Mouse (Mus musculus): ENCODE results near the gene Camkk1. TPM values are rescaled to one million over a fixed set of nuclear protein-coding genes. Genes with fewer than 3 reads are reported as not detected.

The Camkk1 gene
- polyA plus RNA-seq, 1 experiment from 2014 or later: 14.0 TPM

DNA sequence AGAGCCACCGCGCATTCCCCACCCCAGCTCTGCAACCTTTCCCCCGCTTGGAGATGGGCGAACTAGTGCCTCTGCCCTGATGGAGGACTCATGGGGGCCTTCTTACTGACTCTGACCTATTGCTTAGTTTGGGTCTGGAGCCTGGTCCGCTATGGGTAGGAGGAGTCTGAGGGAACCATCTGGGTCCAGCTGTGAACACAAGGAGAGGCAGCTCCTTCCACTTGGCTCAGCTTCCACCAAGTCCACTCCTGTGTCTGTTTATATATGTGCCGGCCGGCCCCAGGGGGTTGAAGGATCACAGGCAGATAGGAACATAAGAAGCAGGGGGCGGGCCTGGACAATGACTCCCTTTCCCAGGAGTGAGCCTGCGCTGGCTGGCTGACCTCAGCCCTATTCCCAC lies 26.8 kb upstream of the Camkk1 start:
- Histone ChIP-seq H3K4me3 (ENCODE audit: low read depth, low read length) (no peak overlapping the region), H3K4me1 (ENCODE audit: control insufficient read depth, insufficient read depth, low read length) (no peaks in the 10 kb centered on the region), H3K9me3 (ENCODE audit: control insufficient read depth, low read length) (no peaks in the 10 kb centered on the region), H3K36me3 (ENCODE audit: control insufficient read depth, insufficient read depth, low read length) (no peaks in the 10 kb centered on the region), H3K4me2 (ENCODE audit: low read depth, low read length) (no peak overlapping the region), H3K27ac (ENCODE audit: low read depth, low read length) (no peak overlapping the region), H3K9ac (replicated peaks; ENCODE audit: low read depth, low read length) (no peak overlapping the region), H3K27me3 (ENCODE audit: control insufficient read depth, insufficient read depth, low read length) (no peaks in the 10 kb centered on the region)
- WGBS: 62% methylated on average over 9 of the region's 9 CpGs
- ATAC-seq (ENCODE audit: low read depth): no peak

DNA sequence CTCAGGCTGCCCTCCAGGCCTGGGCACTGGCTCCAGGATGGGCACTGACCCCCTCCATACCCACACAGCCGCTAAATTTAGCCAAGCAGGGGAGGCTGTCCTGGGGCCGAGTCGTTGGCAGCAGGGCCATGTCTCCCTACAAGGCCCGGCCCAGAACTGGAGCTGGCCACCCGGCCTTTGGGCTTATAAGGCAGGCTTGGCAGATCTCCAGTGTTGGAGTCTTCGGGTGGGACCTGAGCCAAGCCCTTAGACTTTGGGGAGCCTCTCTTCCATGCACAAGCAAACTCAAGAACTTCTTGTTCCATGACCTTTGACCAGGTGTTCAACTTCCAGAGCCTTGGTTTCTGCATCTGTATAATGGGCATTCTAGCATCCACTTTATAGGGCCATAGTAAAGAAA lies 22.5 kb upstream of the Camkk1 start:
- H3K36me3 ChIP-seq (ENCODE audit: control insufficient read depth, insufficient read depth, low read length): no peaks in the 10 kb centered on the region

DNA sequence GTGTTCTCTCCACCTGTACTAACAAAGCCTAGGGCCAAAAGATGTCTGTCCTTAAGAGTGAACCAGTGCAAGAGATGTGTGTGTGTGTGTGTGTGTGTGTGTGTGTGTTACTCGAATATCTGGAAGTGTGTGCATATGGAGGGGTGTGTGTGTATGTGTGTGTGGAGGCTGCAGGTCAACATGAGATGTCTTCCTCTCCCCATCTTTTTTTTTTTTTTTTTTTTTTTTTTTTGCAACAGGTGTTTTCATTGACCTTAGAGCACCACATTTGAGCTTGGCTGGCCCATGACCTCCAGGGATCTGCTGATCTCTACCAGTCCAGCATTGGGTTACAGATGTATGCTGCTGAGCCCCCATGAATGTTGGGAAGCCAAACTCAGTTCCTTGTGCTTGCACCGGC lies 22.0 kb upstream of the Camkk1 start:
- no peaks in the 10 kb centered on the region for H3K27me3 ChIP-seq (ENCODE audit: control insufficient read depth, insufficient read depth, low read length)
- no peak overlapping the region for H3K4me3 ChIP-seq (ENCODE audit: low read depth, low read length)
- WGBS: 86% methylated on average over 2 of the region's 2 CpGs

More for the DNA sequence above, 22.5 kb upstream of the Camkk1 start:
- no peaks in the 10 kb centered on the region for H3K4me1 ChIP-seq (ENCODE audit: control insufficient read depth, insufficient read depth, low read length)
- ATAC-seq (ENCODE audit: low read depth): no peak
- no peak overlapping the region for H3K9ac ChIP-seq (replicated peaks; ENCODE audit: low read depth, low read length)
- 92% methylated on average over 6 of the region's 6 CpGs for WGBS
- no peak overlapping the region for H3K27ac ChIP-seq (ENCODE audit: low read depth, low read length)
- no peaks in the 10 kb centered on the region for H3K27me3 ChIP-seq (ENCODE audit: control insufficient read depth, insufficient read depth, low read length)
- no peak overlapping the region for H3K4me2 ChIP-seq (ENCODE audit: low read depth, low read length)
- H3K9me3 ChIP-seq (ENCODE audit: control insufficient read depth, low read length): no peaks in the 10 kb centered on the region
- H3K4me3 ChIP-seq (ENCODE audit: low read depth, low read length): no peak overlapping the region

DNA sequence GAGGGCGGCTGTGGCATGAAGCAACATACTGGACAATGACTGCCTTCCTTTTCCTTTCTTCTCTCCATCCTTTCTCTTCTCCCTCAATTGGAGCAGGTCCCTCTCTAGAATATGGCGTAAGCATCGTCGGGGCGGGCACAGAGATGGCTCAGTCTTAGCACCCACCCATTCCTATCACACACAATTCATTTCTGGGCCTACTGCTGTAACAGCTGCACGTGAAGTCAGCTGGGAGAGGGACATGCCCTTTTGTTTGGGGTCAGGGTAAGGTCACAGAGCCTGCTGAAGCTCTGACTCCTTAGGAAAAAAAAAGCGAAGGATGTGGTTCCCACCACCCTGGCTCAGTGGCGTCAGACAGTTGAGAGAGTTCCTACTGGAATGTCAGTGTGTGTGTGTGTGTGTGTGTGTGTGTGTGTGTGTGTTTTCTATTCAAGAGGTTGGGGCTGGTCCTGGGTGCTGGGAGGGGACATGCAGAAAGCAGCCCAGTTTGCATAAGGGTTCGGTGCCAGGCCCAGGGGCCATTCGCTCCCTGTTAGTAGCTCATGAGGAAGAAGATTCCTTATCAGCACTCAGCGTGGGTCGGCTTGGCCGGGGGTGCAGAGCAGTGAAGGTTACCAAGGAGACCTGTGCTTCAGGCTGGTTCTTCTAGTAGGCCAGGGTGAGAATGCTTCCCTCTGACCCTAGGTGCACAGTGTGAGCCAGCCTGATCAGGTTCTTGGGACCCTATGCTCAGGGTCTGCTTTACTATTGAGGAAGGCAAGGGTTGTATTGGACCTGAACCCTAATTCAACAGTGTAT lies 21.1 kb upstream of the Camkk1 start:
- Histone ChIP-seq H3K27me3 (ENCODE audit: control insufficient read depth, insufficient read depth, low read length) (no peaks in the 10 kb centered on the region), H3K4me2 (ENCODE audit: low read depth, low read length) (no peak overlapping the region), H3K4me3 (ENCODE audit: low read depth, low read length) (no peak overlapping the region), H3K4me1 (ENCODE audit: control insufficient read depth, insufficient read depth, low read length) (no peaks in the 10 kb centered on the region), H3K9ac (replicated peaks; ENCODE audit: low read depth, low read length) (no peak overlapping the region), H3K9me3 (ENCODE audit: control insufficient read depth, low read length) (no peaks in the 10 kb centered on the region), H3K36me3 (ENCODE audit: control insufficient read depth, insufficient read depth, low read length) (no peaks in the 10 kb centered on the region), H3K27ac (ENCODE audit: low read depth, low read length) (no peak overlapping the region)
- 74% methylated on average over 13 of the region's 13 CpGs for WGBS
- ATAC-seq (ENCODE audit: low read depth): no peak

More for the DNA sequence above, 22.0 kb upstream of the Camkk1 start:
- Histone ChIP-seq H3K9ac (replicated peaks; ENCODE audit: low read depth, low read length) (no peak overlapping the region), H3K9me3 (ENCODE audit: control insufficient read depth, low read length) (no peaks in the 10 kb centered on the region), H3K4me2 (ENCODE audit: low read depth, low read length) (no peak overlapping the region), H3K36me3 (ENCODE audit: control insufficient read depth, insufficient read depth, low read length) (no peaks in the 10 kb centered on the region), H3K27ac (ENCODE audit: low read depth, low read length) (no peak overlapping the region), H3K4me1 (ENCODE audit: control insufficient read depth, insufficient read depth, low read length) (no peaks in the 10 kb centered on the region)
- ATAC-seq (ENCODE audit: low read depth): no peak

DNA sequence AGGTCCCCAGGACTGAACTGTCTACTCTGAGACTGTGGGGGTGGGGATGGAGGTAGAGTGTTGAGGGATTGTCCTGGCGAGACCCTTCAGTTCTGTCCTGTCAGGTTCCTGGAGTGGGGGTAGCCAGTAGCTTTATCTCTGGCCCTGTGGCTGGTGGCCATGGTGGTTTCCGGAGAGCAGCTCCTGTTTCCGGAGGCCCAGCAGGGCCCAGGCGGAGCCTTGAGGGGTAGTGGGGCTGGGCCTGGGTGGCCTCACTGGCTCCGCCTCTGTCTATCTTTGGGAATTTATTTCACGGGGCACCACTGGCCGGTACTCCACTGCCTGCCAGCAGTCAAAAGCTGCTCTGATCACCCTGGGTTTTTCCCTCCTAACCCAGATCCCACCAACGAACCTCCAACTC lies 20.0 kb upstream of the Camkk1 start, which contains the start of gene P2rx1:
Gene P2rx1 (plus strand): TSS at position 333 of the 400 bp plus-strand sequence.
- Histone ChIP-seq H3K4me3 (ENCODE audit: low read depth, low read length) (no peak within 1 kb of the TSS), H3K4me1 (ENCODE audit: control insufficient read depth, insufficient read depth, low read length) (no peaks in the 10 kb centered on the region), H3K27ac (ENCODE audit: low read depth, low read length) (no peak within 1 kb of the TSS), H3K9ac (replicated peaks; ENCODE audit: low read depth, low read length) (no peak within 1 kb of the TSS), H3K36me3 (ENCODE audit: control insufficient read depth, insufficient read depth, low read length) (no peaks in the 10 kb centered on the region), H3K27me3 (ENCODE audit: control insufficient read depth, insufficient read depth, low read length) (no peaks in the 10 kb centered on the region), H3K4me2 (ENCODE audit: low read depth, low read length) (no peak within 1 kb of the TSS), H3K9me3 (ENCODE audit: control insufficient read depth, low read length) (no peaks in the 10 kb centered on the region)
- no peak for ATAC-seq (ENCODE audit: low read depth)
- WGBS: 48% methylated on average over 7 of the region's 8 CpGs

DNA sequence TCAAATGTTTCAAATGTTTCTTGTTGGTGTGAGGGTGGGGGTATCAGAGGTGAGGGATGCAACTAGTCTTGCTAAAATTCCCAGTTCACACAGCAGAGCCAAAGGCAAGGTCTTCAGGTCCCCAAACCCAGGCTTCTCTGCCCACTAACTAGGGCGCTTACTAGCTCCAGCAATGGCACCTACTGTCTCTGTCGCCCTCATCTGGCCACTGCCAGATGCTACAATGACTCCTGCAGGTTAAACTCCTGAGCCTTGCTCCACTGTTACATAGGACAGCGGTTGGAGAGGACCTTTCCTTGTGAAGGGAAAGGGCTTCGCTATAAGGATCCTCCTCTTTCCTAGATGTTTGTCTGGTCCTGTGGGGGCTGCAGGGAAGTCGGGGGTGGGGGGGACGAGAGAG lies 17.8 kb upstream of the Camkk1 start:
- H3K4me3 ChIP-seq (ENCODE audit: low read depth, low read length): no peak overlapping the region
- 16% methylated on average over 6 of the region's 6 CpGs for WGBS
- ATAC-seq (ENCODE audit: low read depth): no peak

DNA sequence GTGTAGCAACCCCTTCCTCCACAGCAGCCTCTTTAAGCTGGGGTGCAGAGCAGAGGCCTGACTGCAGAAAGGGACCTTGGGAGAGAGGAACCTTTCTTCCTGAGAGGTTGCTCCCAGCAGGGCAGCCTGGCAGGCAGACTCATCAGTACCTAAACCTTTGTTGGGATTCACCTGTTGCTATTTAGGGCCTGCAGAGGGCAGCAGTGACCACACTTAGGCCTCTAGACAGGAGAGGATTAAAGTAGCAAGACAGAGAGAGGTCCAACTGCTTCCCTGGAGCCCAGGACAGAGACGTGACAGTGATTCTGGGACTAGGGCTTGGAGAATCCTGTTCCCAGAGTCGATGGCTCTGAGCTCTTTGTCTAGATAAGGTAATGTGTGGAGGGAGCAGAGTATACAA lies 12.4 kb upstream of the Camkk1 start:
- H3K27ac ChIP-seq (ENCODE audit: low read depth, low read length): no peak overlapping the region
- no peaks in the 10 kb centered on the region for H3K4me1 ChIP-seq (ENCODE audit: control insufficient read depth, insufficient read depth, low read length)
- H3K4me3 ChIP-seq (ENCODE audit: low read depth, low read length): no peak overlapping the region
- no peaks in the 10 kb centered on the region for H3K9me3 ChIP-seq (ENCODE audit: control insufficient read depth, low read length)
- H3K4me2 ChIP-seq (ENCODE audit: low read depth, low read length): no peak overlapping the region
- ATAC-seq (ENCODE audit: low read depth): peak; percentile 69; the same call in 1 of the 2 replicates
- no peaks in the 10 kb centered on the region for H3K27me3 ChIP-seq (ENCODE audit: control insufficient read depth, insufficient read depth, low read length)
- WGBS: 6% methylated on average over 2 of the region's 2 CpGs
- no peak overlapping the region for H3K9ac ChIP-seq (replicated peaks; ENCODE audit: low read depth, low read length)
- no peaks in the 10 kb centered on the region for H3K36me3 ChIP-seq (ENCODE audit: control insufficient read depth, insufficient read depth, low read length)

More for the DNA sequence above, 17.8 kb upstream of the Camkk1 start:
- no peaks in the 10 kb centered on the region for H3K4me1 ChIP-seq (ENCODE audit: control insufficient read depth, insufficient read depth, low read length)
- H3K9ac ChIP-seq (replicated peaks; ENCODE audit: low read depth, low read length): no peak overlapping the region
- H3K36me3 ChIP-seq (ENCODE audit: control insufficient read depth, insufficient read depth, low read length): no peaks in the 10 kb centered on the region
- H3K27ac ChIP-seq (ENCODE audit: low read depth, low read length): no peak overlapping the region
- H3K27me3 ChIP-seq (ENCODE audit: control insufficient read depth, insufficient read depth, low read length): no peaks in the 10 kb centered on the region
- no peak overlapping the region for H3K4me2 ChIP-seq (ENCODE audit: low read depth, low read length)
- no peaks in the 10 kb centered on the region for H3K9me3 ChIP-seq (ENCODE audit: control insufficient read depth, low read length)

DNA sequence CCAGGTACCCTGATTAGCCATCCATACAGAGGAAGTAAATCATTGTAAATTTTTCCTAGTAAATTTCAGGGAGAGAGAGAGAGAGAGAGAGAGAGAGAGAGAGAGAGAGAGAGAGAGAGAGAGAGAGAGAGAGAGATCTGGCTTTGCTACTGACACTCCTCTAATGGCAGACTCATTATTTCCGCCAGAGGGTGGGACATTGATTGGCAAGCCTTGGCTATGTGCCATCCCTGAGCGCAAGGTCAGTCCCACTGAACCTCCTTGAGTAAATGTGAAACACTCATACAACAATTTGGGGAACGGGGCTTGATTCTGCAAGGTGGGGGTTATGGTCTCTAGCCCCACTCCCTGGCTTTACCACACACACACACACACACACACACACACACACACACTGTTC lies 11.7 kb upstream of the Camkk1 start:
- Histone ChIP-seq H3K4me1 (ENCODE audit: control insufficient read depth, insufficient read depth, low read length) (no peaks in the 10 kb centered on the region), H3K9me3 (ENCODE audit: control insufficient read depth, low read length) (no peaks in the 10 kb centered on the region), H3K27me3 (ENCODE audit: control insufficient read depth, insufficient read depth, low read length) (no peaks in the 10 kb centered on the region), H3K9ac (replicated peaks; ENCODE audit: low read depth, low read length) (no peak overlapping the region), H3K27ac (ENCODE audit: low read depth, low read length) (no peak overlapping the region), H3K36me3 (ENCODE audit: control insufficient read depth, insufficient read depth, low read length) (no peaks in the 10 kb centered on the region), H3K4me3 (ENCODE audit: low read depth, low read length) (no peak overlapping the region), H3K4me2 (ENCODE audit: low read depth, low read length) (no peak overlapping the region)
- no peak for ATAC-seq (ENCODE audit: low read depth)
- WGBS: 65% methylated on average over 3 of the region's 3 CpGs

DNA sequence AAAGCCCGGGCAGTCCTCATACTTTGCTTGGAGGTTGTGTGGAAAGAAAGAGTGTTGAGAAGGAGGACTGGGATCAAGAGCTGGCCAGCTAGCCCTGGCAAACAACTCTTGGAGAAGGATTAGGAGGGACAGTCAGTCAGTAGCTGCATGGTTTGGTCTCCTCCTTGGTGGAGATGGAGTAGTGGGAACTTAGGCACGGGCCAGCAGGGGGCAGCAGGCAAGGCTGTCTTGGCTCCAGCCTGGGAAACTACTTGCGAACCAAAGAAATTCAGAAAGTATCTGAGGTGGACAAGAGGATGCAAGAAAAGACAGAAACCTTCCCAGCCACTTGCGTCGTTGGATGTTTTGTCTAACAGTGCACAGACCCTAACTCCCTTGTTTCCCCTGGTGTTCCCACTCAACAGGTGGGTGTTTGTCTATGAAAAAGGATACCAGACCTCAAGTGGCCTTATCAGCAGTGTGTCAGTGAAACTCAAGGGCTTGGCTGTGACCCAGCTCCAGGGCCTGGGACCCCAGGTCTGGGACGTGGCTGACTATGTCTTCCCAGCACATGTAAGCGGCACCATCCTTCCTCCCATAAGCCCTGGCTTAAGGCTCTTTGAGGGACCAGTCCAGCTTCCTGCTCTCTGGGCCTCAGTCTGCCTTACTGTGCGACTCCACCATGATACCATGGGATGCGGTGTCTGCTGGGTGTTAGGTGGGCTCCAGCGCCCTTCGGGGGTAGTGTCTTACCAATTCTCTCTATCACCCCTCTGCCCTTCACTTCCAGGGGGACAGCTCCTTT lies 10.9 kb upstream of the Camkk1 start:
- Histone ChIP-seq H3K27me3 (ENCODE audit: control insufficient read depth, insufficient read depth, low read length) (no peaks in the 10 kb centered on the region), H3K4me3 (ENCODE audit: low read depth, low read length) (no peak overlapping the region), H3K27ac (ENCODE audit: low read depth, low read length) (no peak overlapping the region), H3K36me3 (ENCODE audit: control insufficient read depth, insufficient read depth, low read length) (no peaks in the 10 kb centered on the region), H3K4me1 (ENCODE audit: control insufficient read depth, insufficient read depth, low read length) (no peaks in the 10 kb centered on the region), H3K9ac (replicated peaks; ENCODE audit: low read depth, low read length) (no peak overlapping the region), H3K4me2 (ENCODE audit: low read depth, low read length) (no peak overlapping the region), H3K9me3 (ENCODE audit: control insufficient read depth, low read length) (no peaks in the 10 kb centered on the region)
- no peak for ATAC-seq (ENCODE audit: low read depth)
- WGBS: 66% methylated on average over 11 of the region's 11 CpGs
